Mouse (Mus musculus): ENCODE measurements around the gene Nampt. TPM values are rescaled to one million over a fixed set of nuclear protein-coding genes. Genes with fewer than 3 reads are reported as not detected.

Nampt gene
- total RNA-seq, 2 experiments from 2014 or later, result 28.9 to 29.4 TPM

DNA sequence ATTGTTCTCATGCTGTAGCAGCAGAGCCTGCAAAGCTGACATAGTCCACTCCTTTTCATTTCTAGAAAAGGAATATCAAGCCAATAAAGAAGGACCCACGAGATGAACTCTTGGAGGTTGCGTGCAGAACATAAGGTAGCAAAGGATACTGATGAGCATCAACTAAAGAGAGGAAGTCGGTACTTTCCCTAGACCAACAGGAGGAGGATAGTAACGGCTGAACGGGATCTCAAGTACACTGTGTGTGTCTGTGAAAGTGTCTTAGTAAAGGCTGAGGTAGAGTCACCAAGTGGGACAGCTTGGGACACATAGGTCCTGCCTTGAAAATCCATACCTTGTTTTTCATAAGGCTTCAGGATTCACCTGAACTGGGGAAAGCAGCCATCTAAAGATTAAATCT lies 34.4 kb downstream of the Nampt start:
- no peak overlapping the region for H3K4me3 ChIP-seq
- no peak for TF ChIP-seq CTCF (IDR thresholded peaks at IDR 0.05)
- DNase-seq (ENCODE audit: extremely low spot score in 1 of 2, low spot score in 2 of 2), result no peak
- H3K27ac ChIP-seq, result no peak overlapping the region
- intact Hi-C loops (cut with DNase I), result no loop called here

GRCm38 (mm10) chr12:32854866-32855265 lies 35.5 kb downstream of the Nampt start:
- intact Hi-C loops (cut with DNase I), result no loop called here
- DNase-seq (ENCODE audit: extremely low spot score in 1 of 2, low spot score in 2 of 2), result no peak
- Histone ChIP-seq H3K4me3 (no peak overlapping the region), H3K27ac (no peak overlapping the region)
- TF ChIP-seq CTCF (IDR thresholded peaks at IDR 0.05), result no peak

- DNase-seq (ENCODE audit: extremely low spot score in 1 of 2, low spot score in 2 of 2), result no peak
- Histone ChIP-seq H3K27ac (no peak overlapping the region), H3K4me3 (no peak overlapping the region)
- no peak for TF ChIP-seq CTCF (IDR thresholded peaks at IDR 0.05)
- intact Hi-C loops (cut with DNase I), result no loop called here
Observed at GRCm38 (mm10) chr12:32855398-32855797, 36.1 kb downstream of the Nampt start.

- H3K4me3 ChIP-seq, result no peak overlapping the region
- no peak for TF ChIP-seq CTCF (IDR thresholded peaks at IDR 0.05)
- no peak overlapping the region for H3K27ac ChIP-seq
- intact Hi-C loops (cut with DNase I), result no loop called here
- DNase-seq (ENCODE audit: extremely low spot score in 1 of 2, low spot score in 2 of 2), result no peak
Observed at GRCm38 (mm10) chr12:32856707-32857511, 37.6 kb downstream of the Nampt start.

- DNase-seq (ENCODE audit: extremely low spot score in 1 of 2, low spot score in 2 of 2), result no peak
- intact Hi-C loops (cut with DNase I), result no loop called here
- TF ChIP-seq CTCF (IDR thresholded peaks at IDR 0.05), result no peak
Observed at GRCm38 (mm10) chr12:32858444-32858843, 39.1 kb downstream of the Nampt start.

DNA sequence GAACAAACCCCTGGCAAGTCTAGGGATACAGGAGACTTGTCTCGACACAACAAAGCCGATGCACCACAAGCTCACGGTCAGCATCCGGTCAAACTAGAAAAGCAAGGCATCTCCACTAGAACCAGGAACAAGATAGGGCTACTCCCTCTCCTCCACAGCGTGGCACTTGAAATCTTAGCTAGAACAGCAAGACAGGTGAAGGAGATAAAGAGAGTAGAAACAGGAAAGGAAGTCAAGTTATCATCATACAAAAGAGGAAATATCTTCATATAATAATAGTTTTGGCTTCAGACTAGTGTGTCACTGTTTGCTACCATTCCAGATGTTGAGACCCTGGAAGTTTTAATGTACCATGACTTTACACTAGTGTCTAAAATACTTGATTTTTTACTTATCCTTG lies 41.5 kb downstream of the Nampt start:
- no peak for TF ChIP-seq CTCF (IDR thresholded peaks at IDR 0.05)
- intact Hi-C loops (cut with DNase I), result no loop called here
- DNase-seq (ENCODE audit: extremely low spot score in 1 of 2, low spot score in 2 of 2), result no peak
- Histone ChIP-seq H3K4me3 (no peak overlapping the region), H3K27ac (no peak overlapping the region)

More at GRCm38 (mm10) chr12:32858444-32858843, 39.1 kb downstream of the Nampt start:
- Histone ChIP-seq H3K27ac (no peak overlapping the region), H3K4me3 (no peak overlapping the region)

GRCm38 (mm10) chr12:32870815-32871214 lies 51.5 kb downstream of the Nampt start:
- TF ChIP-seq CTCF (IDR thresholded peaks at IDR 0.05), result no peak
- Histone ChIP-seq H3K27ac (no peak overlapping the region), H3K4me3 (no peak overlapping the region)
- DNase-seq (ENCODE audit: extremely low spot score in 1 of 2, low spot score in 2 of 2), result no peak
- intact Hi-C loops (cut with DNase I), result no loop called here

DNA sequence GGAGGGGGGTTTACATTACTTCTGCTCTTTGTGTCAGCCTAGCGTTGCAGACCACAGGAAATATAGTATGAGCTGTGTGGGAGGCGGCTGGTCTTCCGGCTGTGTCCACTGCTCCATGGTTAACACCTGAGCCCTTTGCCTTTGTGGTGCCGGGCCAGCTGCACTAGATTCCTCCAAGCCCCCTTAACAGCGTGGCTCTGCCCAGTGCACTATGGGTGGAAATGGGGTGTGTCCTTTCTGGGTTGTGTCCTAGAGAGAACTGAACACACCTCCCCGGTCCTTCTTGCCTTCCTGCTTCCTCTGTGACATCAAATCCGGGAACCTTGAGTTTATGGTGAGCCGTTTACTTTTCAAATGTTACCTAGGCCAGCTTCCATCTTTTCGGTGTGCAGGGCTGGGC lies 58.2 kb downstream of the Nampt start:
- no peak for TF ChIP-seq CTCF (IDR thresholded peaks at IDR 0.05)
- DNase-seq (ENCODE audit: extremely low spot score in 1 of 2, low spot score in 2 of 2), result no peak
- Histone ChIP-seq H3K4me3 (no peak overlapping the region), H3K27ac (no peak overlapping the region)
- intact Hi-C loops (cut with DNase I), result no loop called here

DNA sequence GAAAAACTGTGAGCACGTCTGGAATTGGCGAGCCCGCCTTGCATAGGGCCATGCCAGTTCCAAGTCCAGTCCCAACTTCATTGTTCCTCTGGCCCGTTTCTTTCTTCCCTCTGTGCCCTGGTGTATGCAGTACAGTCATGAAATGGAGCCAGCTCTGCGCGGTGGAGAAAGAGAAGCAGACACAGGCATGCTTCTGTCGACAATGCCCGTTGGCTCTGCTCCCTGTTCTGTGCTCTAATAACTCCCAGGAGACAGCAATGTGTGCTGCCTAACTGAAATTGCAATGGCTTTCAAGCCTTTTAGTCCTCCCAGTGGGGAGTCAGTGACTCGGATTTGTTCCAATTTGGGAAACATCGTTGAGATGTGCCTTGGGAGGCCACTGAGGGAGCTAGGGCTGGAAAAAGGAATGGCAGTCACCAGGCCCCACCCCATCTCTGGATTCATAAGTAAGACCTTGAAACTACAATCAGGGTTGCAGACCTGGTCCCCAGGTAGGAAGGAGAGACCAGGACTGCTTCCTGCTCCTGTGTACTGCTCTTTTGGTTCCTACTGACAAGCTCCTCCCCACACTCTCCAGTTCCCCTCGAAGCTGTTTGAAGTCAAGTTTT lies 58.7 kb downstream of the Nampt start:
- Histone ChIP-seq H3K27ac (no peak overlapping the region), H3K4me3 (no peak overlapping the region)
- TF ChIP-seq CTCF (IDR thresholded peaks at IDR 0.05), result no peak
- no peak for DNase-seq (ENCODE audit: extremely low spot score in 1 of 2, low spot score in 2 of 2)
- intact Hi-C loops (cut with DNase I), result no loop called here

- TF ChIP-seq CTCF (IDR thresholded peaks at IDR 0.05), result no peak
- H3K4me3 ChIP-seq, result no peak overlapping the region
- intact Hi-C loops (cut with DNase I), result no loop called here
- no peak for DNase-seq (ENCODE audit: extremely low spot score in 1 of 2, low spot score in 2 of 2)
- no peak overlapping the region for H3K27ac ChIP-seq
Observed at GRCm38 (mm10) chr12:32879371-32879770, 60.0 kb downstream of the Nampt start.

- TF ChIP-seq CTCF (IDR thresholded peaks at IDR 0.05), result no peak
- no peak overlapping the region for H3K4me3 ChIP-seq
- no peak overlapping the region for H3K27ac ChIP-seq
- no peak for DNase-seq (ENCODE audit: extremely low spot score in 1 of 2, low spot score in 2 of 2)
- intact Hi-C loops (cut with DNase I), result no loop called here
Observed at GRCm38 (mm10) chr12:32884356-32884755, 65.0 kb downstream of the Nampt start.

DNA sequence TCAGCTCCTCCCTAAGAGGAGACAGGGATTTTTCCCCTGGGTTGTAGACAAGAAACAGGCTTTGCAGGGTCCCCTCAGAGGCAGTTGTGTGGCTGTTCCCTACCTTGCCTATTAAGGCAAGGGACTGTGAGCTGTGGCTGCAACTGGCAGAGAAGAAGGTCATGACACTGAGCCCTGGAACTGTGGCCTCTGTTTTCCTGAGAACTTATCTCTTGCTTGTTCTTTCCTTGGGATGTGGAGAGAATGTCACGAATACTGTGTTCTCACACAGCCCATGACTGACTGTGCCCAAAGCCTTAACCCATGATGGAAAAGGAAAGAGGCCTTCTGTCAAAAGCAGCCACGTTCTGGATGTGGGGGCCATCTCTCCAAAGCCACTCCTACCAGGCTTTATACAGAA lies 65.7 kb downstream of the Nampt start:
- intact Hi-C loops (cut with DNase I), result no loop called here
- no peak for DNase-seq (ENCODE audit: extremely low spot score in 1 of 2, low spot score in 2 of 2)
- Histone ChIP-seq H3K27ac (no peak overlapping the region), H3K4me3 (no peak overlapping the region)
- TF ChIP-seq CTCF (IDR thresholded peaks at IDR 0.05), result no peak

- intact Hi-C loops (cut with DNase I), result no loop called here
- no peak for DNase-seq (ENCODE audit: extremely low spot score in 1 of 2, low spot score in 2 of 2)
- TF ChIP-seq CTCF (IDR thresholded peaks at IDR 0.05), result no peak
Observed at GRCm38 (mm10) chr12:32886353-32886752, 67.0 kb downstream of the Nampt start.

More at GRCm38 (mm10) chr12:32886353-32886752, 67.0 kb downstream of the Nampt start:
- Histone ChIP-seq H3K27ac (no peak overlapping the region), H3K4me3 (no peak overlapping the region)
